Mouse (Mus musculus): ENCODE results near the gene Olfr1352. TPM values are rescaled to one million over a fixed set of nuclear protein-coding genes. Genes with fewer than 3 reads are reported as not detected.
"Not testable (repeated sequence)": the region's sequence is repeated elsewhere in the genome, so short reads cannot be mapped to it uniquely, and the experiment has no call there.

Olfr1352 gene
- not detected in 2 replicates for polyA plus RNA-seq (2016; fragmentation: Nextera tagmentation; extraction: Ambion mirVana)

GRCm38 (mm10) chr10:78980750-78981149, at the start of gene Olfr1352:
Gene Olfr1352 (plus strand): TSS chr10:78981050.
- H3K9me3 ChIP-seq (replicated peaks): no peaks in the 10 kb centered on the region
- ATAC-seq: no peak
- H3K27ac ChIP-seq: no peak within 1 kb of the TSS
- H3K4me2 ChIP-seq: no peak within 1 kb of the TSS
- H3K4me3 ChIP-seq: no peak within 1 kb of the TSS
- no peaks in the 10 kb centered on the region for H3K27me3 ChIP-seq (replicated peaks)
- no peaks in the 10 kb centered on the region for H3K4me1 ChIP-seq
- no peak within 1 kb of the TSS for H3K9ac ChIP-seq
- H3K36me3 ChIP-seq: no peaks in the 10 kb centered on the region

GRCm38 (mm10) chr10:78950336-78950735, 30.5 kb upstream of the Olfr1352 start, which contains the start of gene Olfr8:
Gene Olfr8 (plus strand): TSS chr10:78950636.
- H3K27me3 ChIP-seq (replicated peaks); H3K4me2 ChIP-seq; H3K36me3 ChIP-seq; H3K27ac ChIP-seq; ATAC-seq; H3K4me1 ChIP-seq; H3K9ac ChIP-seq; H3K9me3 ChIP-seq (replicated peaks); H3K4me3 ChIP-seq: not testable (repeated sequence)
- WGBS (ENCODE audit: insufficient replicate concordance): 78% methylated on average over 1 of the region's 1 CpGs

DNA sequence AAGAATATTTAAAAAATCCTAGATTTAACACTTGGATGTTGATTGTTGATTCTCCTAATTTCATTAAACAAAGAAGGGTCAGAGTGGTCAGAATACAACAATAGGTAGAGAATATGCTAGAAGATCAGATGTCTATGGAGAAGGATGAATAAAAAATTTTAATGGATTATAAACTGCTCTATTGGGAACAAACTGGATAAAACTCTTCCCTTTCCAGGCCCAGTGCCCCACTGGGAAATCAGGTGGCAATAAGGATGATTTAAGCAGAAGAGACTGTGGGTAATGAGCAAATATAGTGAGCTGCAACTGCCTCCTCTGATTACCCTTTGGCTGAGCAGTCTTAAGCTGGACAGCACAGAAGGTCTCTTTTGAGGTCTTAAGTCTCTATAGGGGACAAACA, 17.8 kb upstream of the Olfr1352 start, which contains the start of gene Olfr1353:
Olfr1353 (plus strand) TSS at position 301 of the 400 bp plus-strand sequence.
- not testable (repeated sequence) for H3K4me1 ChIP-seq; H3K4me2 ChIP-seq; H3K9me3 ChIP-seq (replicated peaks); H3K27me3 ChIP-seq (replicated peaks); H3K9ac ChIP-seq; H3K27ac ChIP-seq; H3K4me3 ChIP-seq; H3K36me3 ChIP-seq; ATAC-seq

- H3K36me3 ChIP-seq: no peaks in the 10 kb centered on the region
- no peaks in the 10 kb centered on the region for H3K9me3 ChIP-seq (replicated peaks)
- H3K27ac ChIP-seq: no peak within 1 kb of the TSS
- no peaks in the 10 kb centered on the region for H3K4me1 ChIP-seq
- no peak within 1 kb of the TSS for H3K4me2 ChIP-seq
- H3K9ac ChIP-seq: no peak within 1 kb of the TSS
- no peak for ATAC-seq
- no peaks in the 10 kb centered on the region for H3K27me3 ChIP-seq (replicated peaks)
- 73% methylated on average over 1 of the region's 1 CpGs for WGBS (ENCODE audit: insufficient replicate concordance)
- no peak within 1 kb of the TSS for H3K4me3 ChIP-seq
Measured at GRCm38 (mm10) chr10:79012172-79012571, 31.3 kb downstream of the Olfr1352 start, which contains the start of gene Olfr1351. Gene Olfr1351 (plus strand): TSS chr10:79012472.

- Histone ChIP-seq H3K27ac (no peak within 1 kb of the TSS), H3K9me3 (replicated peaks) (0 out of 2 replicates have a peak, but pooled peaks cover 3% of the 10 kb centered on the region), H3K9ac (no peak within 1 kb of the TSS), H3K4me3 (no peak within 1 kb of the TSS), H3K4me1 (no peaks in the 10 kb centered on the region), H3K36me3 (no peaks in the 10 kb centered on the region), H3K27me3 (replicated peaks) (no peaks in the 10 kb centered on the region), H3K4me2 (no peak within 1 kb of the TSS)
- ATAC-seq: no peak
Measured at GRCm38 (mm10) chr10:79028441-79028840, 47.6 kb downstream of the Olfr1352 start, which contains the start of gene Olfr57. Gene Olfr57 (plus strand): TSS chr10:79028741.

Other genes starting within 250 kb of the Olfr1352 start
- gene Ccdc105, start 228.0 kb upstream of the Olfr1352 start, polyA plus RNA-seq (2016; fragmentation: Nextera tagmentation; extraction: Ambion mirVana): not detected in 2 replicates
- gene Slc1a6, start 200.6 kb upstream of the Olfr1352 start, polyA plus RNA-seq (2016; fragmentation: Nextera tagmentation; extraction: Ambion mirVana): 0.61 and 0.78 TPM in 2 replicates
- not detected in 2 replicates for gene Olfr1356, start 128.9 kb upstream of the Olfr1352 start, polyA plus RNA-seq (2016; fragmentation: Nextera tagmentation; extraction: Ambion mirVana)
- not detected in 2 replicates for gene Olfr1355, start 105.5 kb upstream of the Olfr1352 start, polyA plus RNA-seq (2016; fragmentation: Nextera tagmentation; extraction: Ambion mirVana)
- gene Olfr1354, start 67.9 kb upstream of the Olfr1352 start, polyA plus RNA-seq (2016; fragmentation: Nextera tagmentation; extraction: Ambion mirVana): not detected in 2 replicates
- not detected in 2 replicates for gene Olfr8, start 30.4 kb upstream of the Olfr1352 start, polyA plus RNA-seq (2016; fragmentation: Nextera tagmentation; extraction: Ambion mirVana)
- gene Olfr1353, start 17.7 kb upstream of the Olfr1352 start, polyA plus RNA-seq (2016; fragmentation: Nextera tagmentation; extraction: Ambion mirVana): not detected in 2 replicates
- not detected in 2 replicates for gene Olfr1351, start 31.4 kb downstream of the Olfr1352 start, polyA plus RNA-seq (2016; fragmentation: Nextera tagmentation; extraction: Ambion mirVana)
- not detected in 2 replicates for gene Olfr57, start 47.7 kb downstream of the Olfr1352 start, polyA plus RNA-seq (2016; fragmentation: Nextera tagmentation; extraction: Ambion mirVana)
- 5.8 and 6.0 TPM in 2 replicates for gene 2610008E11Rik, start 116.5 kb downstream of the Olfr1352 start, polyA plus RNA-seq (2016; fragmentation: Nextera tagmentation; extraction: Ambion mirVana)
- gene Vmn2r80, start 167.7 kb downstream of the Olfr1352 start, polyA plus RNA-seq (2016; fragmentation: Nextera tagmentation; extraction: Ambion mirVana): not detected in 2 replicates